Mouse (Mus musculus) lung, adult 2 months (tissue): ENCODE measurements around the gene Phf20.

Experiments used
- CTCF ChIP-seq: fragments of 200-500 bp; IDR thresholded peaks from 2 replicates; pipeline ENCODE4 v1.5.1; 2011; ENCODE audit warnings: mild to moderate bottlenecking, low read length, control low read depth; ENCODE audit not compliant: insufficient read depth
- POLR2A ChIP-seq: fragments of 200-500 bp; IDR thresholded peaks from 2 replicates; pipeline ENCODE4 v1.6.1; 2011; ENCODE audit warnings: low read depth, mild to moderate bottlenecking, control low read depth, low read length, borderline replicate concordance; ENCODE audit errors: extremely low read depth

- TF ChIP-seq POLR2A, result no peak
- peak; percentile 55; the same call in 1 of the 2 replicates for TF ChIP-seq CTCF
These were observed 111.0 kb downstream of the Phf20 start for GRCm38 (mm10) chr2:156307261-156307660.
